Mouse (Mus musculus) testis, adult 2 months (tissue): ENCODE measurements at regions not wholly inside any gene's neighbourhood (a gene's known extent, or its start where the extent isn't known, plus 50 kb on each side); places are given as distances from the start of the nearest gene placed in this dataset.

Experiments
- H3K27ac ChIP-seq: fragments of 200-500 bp; 2 replicates; pipeline ENCODE4 v1.5.1; 2012; ENCODE audit warnings: low read depth, low read length; ENCODE audit not compliant: control insufficient read depth, insufficient read depth
- H3K27me3 ChIP-seq: fragments of 200-500 bp; 2 replicates; pipeline ENCODE4 v1.6.1; 2012; ENCODE audit warnings: mild to moderate bottlenecking, low read length, moderate library complexity; ENCODE audit not compliant: control insufficient read depth, insufficient read depth
- H3K36me3 ChIP-seq: fragments of 200-500 bp; 2 replicates; pipeline ENCODE4 v1.6.1; 2012; ENCODE audit warnings: mild to moderate bottlenecking, low read length; ENCODE audit not compliant: control insufficient read depth, insufficient read depth
- H3K4me1 ChIP-seq: fragments of 200-500 bp; 2 replicates; pipeline ENCODE4 v1.6.1; 2012; ENCODE audit warnings: low read length; ENCODE audit not compliant: control insufficient read depth, insufficient read depth
- H3K4me3 ChIP-seq: fragments of 200-500 bp; 2 replicates; pipeline ENCODE4 v1.5.1; 2012; ENCODE audit warnings: low read depth, mild to moderate bottlenecking, low read length, moderate library complexity, mixed read lengths; ENCODE audit not compliant: control insufficient read depth
- CTCF ChIP-seq: fragments of 200-500 bp; IDR thresholded peaks from 2 replicates; pipeline ENCODE4 v1.5.1; 2012; ENCODE audit warnings: low read depth, mild to moderate bottlenecking, inconsistent platforms, low read length, moderate library complexity; ENCODE audit not compliant: control insufficient read depth, insufficient read depth, insufficient replicate concordance
- POLR2A ChIP-seq: fragments of 200-500 bp; IDR thresholded peaks from 2 replicates; pipeline ENCODE4 v1.6.1; 2012; ENCODE audit warnings: low read depth, mild to moderate bottlenecking, inconsistent platforms, low read length, moderate library complexity; ENCODE audit not compliant: control insufficient read depth

DNA sequence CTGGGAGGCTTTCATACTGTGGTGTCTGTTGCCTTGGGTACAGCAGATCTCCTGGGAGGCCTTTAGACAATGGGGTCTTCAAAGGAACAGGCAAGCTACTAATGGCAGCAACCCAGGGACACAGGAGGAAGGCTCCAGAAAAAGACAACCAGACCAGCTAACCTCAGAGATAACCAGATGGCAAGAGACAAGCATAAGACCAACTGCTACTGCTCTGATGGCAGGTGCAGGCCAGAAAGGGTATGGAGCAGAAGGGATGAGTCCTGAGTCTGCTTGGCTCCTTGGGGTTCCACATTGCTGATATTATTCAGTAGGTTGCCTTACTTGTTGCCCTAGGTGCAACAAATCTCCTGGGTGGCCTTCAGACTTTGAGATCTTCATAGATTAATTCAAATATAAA lies 476.2 kb upstream of the Kcnd2 start:
- Histone ChIP-seq H3K36me3 (no peaks in the 10 kb centered on the region), H3K4me3 (no peak overlapping the region), H3K4me1 (no peaks in the 10 kb centered on the region), H3K27me3 (no peaks in the 10 kb centered on the region), H3K27ac (no peak overlapping the region)
- no peak for TF ChIP-seq CTCF
- TF ChIP-seq POLR2A = no peak

DNA sequence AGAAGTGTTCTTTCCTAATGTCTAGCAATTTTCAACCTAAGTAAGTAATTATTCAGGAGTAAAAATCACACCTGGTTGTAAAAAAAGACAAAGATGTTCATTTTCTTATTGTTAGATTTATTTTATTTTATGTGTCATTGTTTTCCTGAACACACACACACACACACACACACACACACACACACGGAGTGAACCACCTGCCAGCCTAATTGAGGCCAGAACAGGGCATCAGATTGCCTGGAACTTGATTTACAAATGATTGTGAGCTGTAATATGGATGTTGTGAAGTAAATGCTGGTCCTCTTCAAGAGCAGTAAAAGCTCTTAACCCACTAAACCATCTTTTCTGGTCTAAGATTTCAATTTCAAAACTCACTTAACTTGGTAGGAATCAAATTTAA lies 474.9 kb upstream of the Kcnd2 start:
- Histone ChIP-seq H3K36me3 (no peaks in the 10 kb centered on the region), H3K27me3 (no peaks in the 10 kb centered on the region), H3K4me3 (no peak overlapping the region), H3K27ac (no peak overlapping the region), H3K4me1 (no peaks in the 10 kb centered on the region)
- TF ChIP-seq POLR2A = no peak
- TF ChIP-seq CTCF = no peak

- no peak overlapping the region for H3K4me3 ChIP-seq
- H3K27me3 ChIP-seq = no peaks in the 10 kb centered on the region
- H3K36me3 ChIP-seq = no peaks in the 10 kb centered on the region
- no peak overlapping the region for H3K27ac ChIP-seq
- TF ChIP-seq POLR2A (no peak), CTCF (no peak)
- no peaks in the 10 kb centered on the region for H3K4me1 ChIP-seq
Observed at GRCm38 (mm10) chr6:20741240-20741639, 474.1 kb upstream of the Kcnd2 start.

DNA sequence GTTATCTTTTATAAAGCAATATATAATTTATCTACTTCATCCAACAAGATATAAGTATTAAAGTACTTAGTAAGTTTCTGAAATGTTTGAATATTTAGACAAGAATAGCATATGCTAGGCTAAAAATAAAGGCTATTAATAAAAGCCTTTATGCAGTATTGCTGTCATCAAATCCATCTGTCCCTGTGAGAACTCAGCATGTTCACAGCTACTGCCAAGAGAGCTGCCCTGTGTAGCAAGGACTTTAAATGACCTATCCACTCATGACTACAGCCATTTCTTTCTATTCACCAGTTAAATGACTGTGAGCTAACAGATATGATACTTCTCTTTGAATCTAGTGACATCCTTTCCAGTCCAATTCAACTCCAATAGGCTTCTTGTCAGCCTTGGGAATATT lies 458.1 kb upstream of the Kcnd2 start:
- Histone ChIP-seq H3K4me3 (no peak overlapping the region), H3K4me1 (no peaks in the 10 kb centered on the region), H3K27me3 (no peaks in the 10 kb centered on the region), H3K36me3 (no peaks in the 10 kb centered on the region), H3K27ac (no peak overlapping the region)
- no peak for TF ChIP-seq CTCF
- no peak for TF ChIP-seq POLR2A

DNA sequence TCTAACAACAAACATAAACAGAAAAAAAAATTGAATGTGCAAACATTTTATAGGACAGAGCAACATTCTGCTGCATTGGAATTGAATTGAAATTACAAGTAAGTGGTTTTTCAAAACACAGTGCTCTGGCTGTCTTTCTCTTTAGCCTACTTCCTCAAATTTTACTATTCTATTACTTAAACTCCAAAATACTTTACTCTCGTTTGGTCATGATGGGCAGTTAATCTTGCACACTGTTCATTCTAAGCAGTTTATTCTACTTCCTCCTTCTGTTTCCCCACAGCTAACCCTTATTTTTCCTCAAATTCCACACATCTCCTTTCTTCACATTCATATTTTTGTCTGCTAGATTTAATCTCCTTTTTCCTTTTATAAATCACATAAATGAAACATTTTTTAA lies 454.0 kb upstream of the Kcnd2 start:
- Histone ChIP-seq H3K36me3 (no peaks in the 10 kb centered on the region), H3K4me3 (no peak overlapping the region), H3K27ac (no peak overlapping the region), H3K4me1 (no peaks in the 10 kb centered on the region), H3K27me3 (no peaks in the 10 kb centered on the region)
- TF ChIP-seq POLR2A (no peak), CTCF (no peak)

DNA sequence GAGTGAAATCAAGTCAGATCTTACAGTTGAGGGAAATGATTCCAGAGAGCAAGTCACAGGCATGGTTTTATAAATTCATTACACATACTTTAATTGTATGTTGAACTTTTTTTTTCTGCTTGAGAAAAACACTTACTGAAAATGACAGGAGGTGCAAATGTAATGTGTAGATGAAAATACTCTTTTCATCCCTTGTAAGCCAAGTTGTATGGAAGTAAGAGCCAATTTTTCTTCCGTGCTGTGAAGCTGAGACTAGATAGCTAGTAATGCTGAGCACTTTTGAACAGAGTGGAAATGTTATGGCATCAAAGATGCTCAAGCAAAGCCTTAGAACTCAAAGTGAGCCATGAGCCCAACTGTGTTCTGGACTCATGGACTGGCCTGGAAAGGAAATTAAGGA lies 439.4 kb upstream of the Kcnd2 start:
- Histone ChIP-seq H3K4me1 (no peaks in the 10 kb centered on the region), H3K36me3 (no peaks in the 10 kb centered on the region), H3K27ac (no peak overlapping the region), H3K4me3 (no peak overlapping the region), H3K27me3 (no peaks in the 10 kb centered on the region)
- TF ChIP-seq POLR2A (no peak), CTCF (no peak)
